Mouse (Mus musculus) hindbrain, embryonic 14.5 days (tissue): ENCODE data around the gene Gm10719. TPM values are rescaled to one million over a fixed set of nuclear protein-coding genes. Genes with fewer than 3 reads are reported as not detected.
"Not testable (repeated sequence)": the region's sequence is repeated elsewhere in the genome, so short reads cannot be mapped to it uniquely, and the experiment has no call there.

ENCODE experiments used
- ATAC-seq: fragments of 200-750 bp; cut with Nextera tagmentation; 2 replicates; pipeline ENCODE4 v1.8.0; 2017; ENCODE audit warnings: moderate number of reproducible peaks, mild to moderate bottlenecking, moderate TSS enrichment, moderate library complexity; ENCODE audit not compliant: low FRiP score
- DNase-seq: peaks from one replicate; pipeline ENCODE4 v3.0.0-alpha.2; 2015; ENCODE audit warnings: low spot score
- H3K27ac ChIP-seq: fragments of 300-500 bp; sonication (generic); 2 replicates; pipeline ENCODE4 v1.5.1; 2014; ENCODE audit warnings: mild to moderate bottlenecking, moderate library complexity
- H3K27me3 ChIP-seq: fragments of 300-500 bp; sonication (generic); 2 replicates; pipeline ENCODE4 v1.6.1; 2014; ENCODE audit warnings: mild to moderate bottlenecking, low read length, mixed read lengths; ENCODE audit not compliant: control insufficient read depth, insufficient read depth
- H3K36me3 ChIP-seq: fragments of 300-500 bp; sonication (generic); replicated peaks from 2 replicates; pipeline ENCODE4 v1.6.1; 2014; ENCODE audit not compliant: control insufficient read depth, insufficient read depth
- H3K4me1 ChIP-seq: fragments of 300-500 bp; sonication (generic); replicated peaks from 2 replicates; pipeline ENCODE4 v1.6.1; 2014; ENCODE audit warnings: antibody characterized with exemption, low read length, mixed read lengths; ENCODE audit not compliant: control insufficient read depth, insufficient read depth
- H3K4me2 ChIP-seq: fragments of 300-500 bp; sonication (generic); replicated peaks from 2 replicates; pipeline ENCODE4 v1.6.1; 2014; ENCODE audit warnings: mild to moderate bottlenecking, moderate library complexity
- H3K4me3 ChIP-seq: fragments of 300-500 bp; sonication (generic); replicated peaks from 2 replicates; pipeline ENCODE4 v1.5.1; 2014; ENCODE audit warnings: mild to moderate bottlenecking, low read length
- H3K9ac ChIP-seq: fragments of 300-500 bp; sonication (generic); 2 replicates; pipeline ENCODE4 v1.6.1; 2014
- H3K9me3 ChIP-seq: fragments of 300-500 bp; sonication (generic); 2 replicates; pipeline ENCODE4 v1.6.1; 2016; ENCODE audit warnings: low read length; ENCODE audit not compliant: control insufficient read depth
- WGBS: fragments of 180-500 bp; shearing (Covaris S2); extraction: QIAGEN DNeasy Blood & Tissue Kit; methylation state at CpG from one replicate; pipeline ENCODE4 v1.1.7; 2014; 5-methylcytosine and 5-hydroxymethylcytosine counted together
- polyA plus RNA-seq: library from polyadenylated mRNA; unstranded; fragments of >200 nt; fragmentation: Nextera tagmentation; extraction: Ambion mirVana; gene quantifications from 2 replicates; pipeline ENCODE4 v1.2.1, GENCODE M21; 2014

Gm10719 gene
- polyA plus RNA-seq, 1 experiment from 2014 or later: 0.47 TPM

- 76% methylated on average over 15 of the region's 16 CpGs for WGBS
- not testable (repeated sequence) for H3K4me2 ChIP-seq, H3K4me3 ChIP-seq, H3K27ac ChIP-seq, H3K27me3 ChIP-seq, H3K9ac ChIP-seq, ATAC-seq, DNase-seq, H3K4me1 ChIP-seq, H3K9me3 ChIP-seq, H3K36me3 ChIP-seq
These were observed 6.9 kb downstream of the Gm10719 start for GRCm38 (mm10) chr9:3023985-3024648.

DNA sequence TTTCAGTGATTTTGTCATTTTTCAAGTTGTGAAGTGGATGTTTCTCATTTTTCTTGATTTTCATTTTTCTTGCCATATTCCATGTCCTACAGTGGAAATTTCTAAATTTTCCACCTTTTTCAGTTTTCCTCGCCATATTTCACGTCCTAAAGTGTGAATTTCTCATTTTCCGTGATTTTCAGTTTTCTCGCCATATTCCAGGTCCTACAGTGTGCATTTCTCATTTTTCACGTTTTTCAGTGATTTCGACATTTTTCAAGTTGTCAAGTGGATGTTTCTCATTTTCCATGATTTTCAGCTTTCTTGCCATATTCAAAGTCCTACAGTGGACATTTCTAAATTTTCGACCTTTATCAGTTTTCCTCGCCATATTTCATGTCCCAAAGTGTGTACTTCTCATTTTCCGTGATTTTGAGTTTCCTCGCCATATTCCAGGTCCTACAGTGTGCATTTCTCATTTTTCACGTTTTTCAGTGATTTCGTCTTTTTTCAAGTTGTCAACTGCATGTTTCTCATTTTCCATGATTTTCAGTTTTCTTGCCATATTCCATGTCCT is 7.8 kb downstream of the Gm10719 start, which contains the start of gene Gm10717:
Gm10717 (plus strand) TSS at position 506 of the 556 bp plus-strand sequence.
- not testable (repeated sequence) for DNase-seq, H3K27me3 ChIP-seq, H3K9ac ChIP-seq, H3K4me3 ChIP-seq, ATAC-seq, H3K4me1 ChIP-seq, H3K27ac ChIP-seq, H3K4me2 ChIP-seq, H3K9me3 ChIP-seq, H3K36me3 ChIP-seq
- 72% methylated on average over 12 of the region's 12 CpGs for WGBS

GRCm38 (mm10) chr9:3025653-3026052 is 8.4 kb downstream of the Gm10719 start:
- not testable (repeated sequence) for H3K9ac ChIP-seq, H3K4me3 ChIP-seq, H3K9me3 ChIP-seq, H3K27ac ChIP-seq, H3K4me1 ChIP-seq, H3K36me3 ChIP-seq, DNase-seq, H3K27me3 ChIP-seq, ATAC-seq, H3K4me2 ChIP-seq
- WGBS: 65% methylated on average over 4 of the region's 6 CpGs

- not testable (repeated sequence) for ATAC-seq, H3K4me3 ChIP-seq, H3K27ac ChIP-seq, DNase-seq, H3K9ac ChIP-seq, H3K9me3 ChIP-seq, H3K4me2 ChIP-seq, H3K4me1 ChIP-seq, H3K27me3 ChIP-seq, H3K36me3 ChIP-seq
- WGBS: 76% methylated on average over 5 of the region's 5 CpGs
These were observed 8.9 kb downstream of the Gm10719 start for GRCm38 (mm10) chr9:3026136-3026535.

- H3K27ac ChIP-seq, ATAC-seq, H3K36me3 ChIP-seq, H3K4me1 ChIP-seq, H3K9me3 ChIP-seq, H3K27me3 ChIP-seq, DNase-seq, H3K4me3 ChIP-seq, H3K9ac ChIP-seq, H3K4me2 ChIP-seq: not testable (repeated sequence)
- WGBS: 72% methylated on average over 9 of the region's 9 CpGs
These were observed 9.5 kb downstream of the Gm10719 start for GRCm38 (mm10) chr9:3026741-3027140.

- H3K9me3 ChIP-seq, H3K4me2 ChIP-seq, ATAC-seq, H3K4me3 ChIP-seq, H3K27me3 ChIP-seq, H3K9ac ChIP-seq, H3K36me3 ChIP-seq, H3K27ac ChIP-seq, H3K4me1 ChIP-seq: not testable (repeated sequence)
- peak; percentile 66 for DNase-seq
- WGBS: 75% methylated on average over 9 of the region's 9 CpGs
These were observed 10.0 kb downstream of the Gm10719 start for GRCm38 (mm10) chr9:3027200-3027599.

GRCm38 (mm10) chr9:3029276-3030000 is 12.2 kb downstream of the Gm10719 start:
- not testable (repeated sequence) for H3K9me3 ChIP-seq, H3K4me2 ChIP-seq, DNase-seq, H3K4me3 ChIP-seq, H3K9ac ChIP-seq, H3K36me3 ChIP-seq, H3K27me3 ChIP-seq, ATAC-seq, H3K4me1 ChIP-seq, H3K27ac ChIP-seq
- WGBS: 70% methylated on average over 12 of the region's 16 CpGs

- H3K9ac ChIP-seq, H3K9me3 ChIP-seq, H3K4me2 ChIP-seq, H3K36me3 ChIP-seq, H3K4me3 ChIP-seq, H3K27ac ChIP-seq, H3K27me3 ChIP-seq, H3K4me1 ChIP-seq: not testable (repeated sequence)
- ATAC-seq: peak; percentile 38; the same call in 1 of the 2 replicates
- DNase-seq: peak; percentile 92
- WGBS: 66% methylated on average over 2 of the region's 10 CpGs
These were observed 13.6 kb downstream of the Gm10719 start for GRCm38 (mm10) chr9:3030677-3031318.

DNA sequence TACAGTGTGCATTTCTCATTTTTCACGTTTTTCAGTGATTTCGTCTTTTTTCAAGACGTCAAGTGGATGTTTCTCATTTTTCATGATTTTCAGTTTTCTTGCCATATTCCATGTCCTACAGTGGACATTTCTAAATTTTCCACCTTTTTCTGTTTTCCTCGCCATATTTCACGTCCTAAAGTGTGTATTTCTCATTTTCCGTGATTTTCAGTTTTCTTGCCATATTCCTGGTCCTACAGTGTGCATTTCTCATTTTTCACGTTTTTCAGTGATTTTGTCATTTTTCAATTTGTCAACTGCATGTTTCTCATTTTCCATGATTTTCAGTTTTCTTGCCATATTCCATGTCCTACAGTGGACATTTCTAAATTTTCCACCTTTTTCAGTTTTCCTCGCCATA is 17.1 kb downstream of the Gm10719 start, which contains the start of gene Gm17535:
Gm17535 (plus strand) TSS at position 301 of the 400 bp plus-strand sequence.
- DNase-seq, H3K27me3 ChIP-seq, H3K9ac ChIP-seq, H3K4me3 ChIP-seq, H3K27ac ChIP-seq, ATAC-seq, H3K4me1 ChIP-seq, H3K9me3 ChIP-seq, H3K36me3 ChIP-seq, H3K4me2 ChIP-seq: not testable (repeated sequence)
- WGBS: no CpG with 5 or more reads among the region's 8 CpGs
